Mouse (Mus musculus): ENCODE results near the gene Cacnb3. TPM values are rescaled to one million over a fixed set of nuclear protein-coding genes. Genes with fewer than 3 reads are reported as not detected.

Gene Cacnb3
- polyA plus RNA-seq (2012; fragmentation: generic; extraction: Trizol): 100 to 1,000 TPM in 1 of 2 experiments, 10 to 100 TPM in 1; 85.9 to 108 TPM

DNA sequence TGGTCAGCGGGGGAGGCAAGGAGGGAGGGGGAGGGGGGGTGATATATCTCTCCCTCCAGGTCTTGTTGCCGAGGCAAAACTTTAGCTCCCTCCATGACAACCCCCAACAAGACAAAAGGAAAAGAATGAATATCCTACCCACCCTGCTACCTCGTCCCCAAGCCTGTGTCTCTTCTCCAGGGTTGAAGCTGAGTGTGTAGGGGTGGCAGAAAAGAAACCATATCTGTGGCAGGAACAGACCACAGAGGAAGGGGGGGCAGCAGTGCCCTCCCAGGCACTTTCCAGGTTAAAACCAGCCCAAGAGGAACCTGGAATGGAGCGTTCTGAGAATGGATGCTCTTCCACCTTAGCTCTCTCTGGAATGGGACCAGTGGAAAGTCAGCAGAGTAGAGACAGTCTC lies at the start of gene Cacnb3:
Gene Cacnb3, plus strand, starts transcription at position 301 of the 400 bp plus-strand sequence.

DNA sequence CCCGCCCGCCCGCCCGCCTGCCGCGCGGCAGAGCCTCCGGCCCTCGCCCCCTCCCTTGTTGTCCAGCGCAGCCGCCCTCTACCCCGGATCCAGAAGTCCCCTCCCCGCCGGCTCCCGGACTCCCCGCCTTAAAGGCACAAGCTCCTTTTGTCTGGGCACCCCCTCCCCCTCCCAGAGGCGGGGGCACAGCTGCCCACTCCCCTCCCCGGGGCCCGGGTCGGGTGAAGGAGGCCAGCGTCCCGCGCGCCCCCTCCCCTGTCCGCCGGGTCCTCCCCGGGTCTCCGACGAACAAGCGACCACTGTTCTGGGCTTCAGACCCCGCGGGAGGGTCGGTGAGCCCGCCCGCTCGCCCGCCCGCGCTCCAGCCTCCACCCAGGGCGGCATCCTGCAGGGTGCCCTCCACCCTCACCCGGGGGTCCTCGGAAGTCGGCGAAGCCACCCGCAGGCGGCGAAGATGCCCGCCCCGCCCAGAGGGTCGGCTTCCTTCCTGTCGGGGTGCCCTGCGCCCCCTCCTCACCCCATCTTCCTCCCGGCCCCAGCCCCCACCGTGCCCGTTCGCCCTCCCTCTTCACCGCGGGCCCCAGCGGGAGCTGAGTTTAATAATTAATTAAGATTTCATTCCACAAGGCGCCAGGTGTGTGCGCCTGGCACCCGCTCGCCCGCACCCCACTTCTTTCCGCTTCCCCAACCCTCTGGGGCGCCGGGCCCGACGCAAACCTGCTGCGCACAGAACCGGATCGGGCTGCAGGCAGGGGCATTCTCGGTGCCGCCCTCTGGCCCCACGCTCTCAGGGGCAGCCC lies 21.1 kb upstream of the Cacnb3 start, which contains the start of gene Adcy6:
Gene Adcy6, minus strand, starts transcription at position 746 of the 800 bp plus-strand sequence.

DNA sequence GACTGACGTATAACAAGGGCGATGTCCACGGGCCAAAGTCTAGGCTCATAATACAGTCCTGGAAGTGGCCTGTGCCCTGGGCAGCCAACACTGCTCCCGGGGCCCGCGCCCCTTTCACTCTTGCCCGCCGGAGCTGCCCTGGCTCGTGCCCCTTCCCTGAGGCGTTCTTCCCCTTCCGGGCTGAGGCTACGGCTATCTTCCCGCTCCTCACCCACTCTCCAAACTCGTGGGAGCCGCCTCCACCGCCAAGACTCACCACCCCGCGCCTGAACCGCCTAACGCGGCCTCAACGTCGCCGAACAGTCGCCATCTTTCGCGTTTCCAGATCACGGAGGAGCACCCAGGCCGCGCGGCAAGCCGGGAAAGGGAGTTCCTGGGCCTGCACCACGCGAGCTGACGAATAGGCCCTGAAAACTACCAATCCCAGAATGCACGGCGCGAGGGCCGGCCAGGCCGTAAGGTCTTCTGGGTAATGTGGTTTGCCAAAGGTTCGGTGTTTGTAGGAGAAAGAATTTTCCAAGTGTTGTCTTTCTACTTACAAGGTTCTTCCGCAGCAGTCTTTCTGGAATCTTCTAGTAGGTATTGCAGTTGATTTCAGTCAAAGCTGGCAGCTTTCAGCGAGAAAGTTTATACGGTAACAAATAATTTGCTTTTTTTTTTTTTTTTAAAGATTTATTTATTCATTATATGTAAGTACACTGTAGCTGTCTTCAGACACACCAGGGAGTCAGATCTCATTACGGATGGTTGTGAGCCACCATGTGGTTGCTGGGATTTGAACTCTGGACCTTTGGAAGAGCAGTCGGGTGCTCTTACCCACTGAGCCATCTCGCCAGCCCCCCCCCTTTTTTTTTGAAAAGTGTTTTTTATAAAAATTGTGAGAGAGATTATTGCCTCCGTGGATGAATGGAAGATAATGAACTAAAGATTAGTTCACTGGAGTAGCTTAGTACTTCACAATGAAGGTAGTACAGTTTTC lies 32.2 kb downstream of the Cacnb3 start, which contains the start of gene Ddx23:
Gene Ddx23, minus strand, starts transcription at position 328 of the 979 bp plus-strand sequence.

DNA sequence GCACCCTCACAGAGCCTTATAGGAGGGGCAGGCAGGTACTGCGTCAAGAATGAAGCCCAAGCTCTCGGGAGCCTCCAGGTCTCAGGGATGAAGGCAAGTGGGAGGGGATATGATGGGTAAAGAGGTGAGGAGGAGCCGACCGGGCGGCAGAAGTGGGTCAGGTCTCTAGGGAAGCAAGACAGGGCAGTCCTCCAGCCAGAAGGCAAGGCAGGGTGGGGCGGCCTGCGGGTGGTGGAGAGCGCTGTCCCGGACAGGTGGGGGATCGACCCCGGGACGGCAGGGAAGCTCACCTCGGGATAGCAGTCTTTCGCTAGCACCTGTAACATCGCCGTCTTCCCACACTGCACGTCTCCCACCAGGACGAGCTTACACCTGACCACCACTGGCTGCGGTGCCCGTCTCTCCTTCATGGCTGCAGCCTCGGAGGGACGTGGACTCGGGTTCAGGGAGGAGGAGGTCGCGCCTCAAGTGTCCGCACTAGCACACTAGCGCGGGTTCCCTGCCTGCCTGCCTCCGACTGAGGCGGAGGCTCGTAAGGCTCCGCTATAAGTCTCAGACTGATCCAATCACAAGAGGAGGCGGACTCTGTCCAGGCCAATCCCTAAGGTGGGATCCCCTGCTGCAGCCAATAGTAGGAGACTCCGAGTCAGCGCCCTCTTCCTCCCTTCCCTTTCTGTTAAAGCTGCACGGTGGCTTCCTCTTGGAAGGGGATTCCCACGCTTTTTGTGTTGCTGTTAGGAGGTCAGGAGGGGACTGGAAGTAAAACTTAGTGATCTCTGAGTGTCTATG lies 46.5 kb downstream of the Cacnb3 start, which contains the start of gene Rnd1:
Gene Rnd1, minus strand, starts transcription at position 522 of the 789 bp plus-strand sequence.

Other genes with a start within 250 kb of the Cacnb3 start
- not detected for gene Olfr283, start 249.9 kb upstream of the Cacnb3 start, polyA plus RNA-seq (2012; fragmentation: generic; extraction: Trizol)
- not detected for gene Olfr282, start 199.6 kb upstream of the Cacnb3 start, polyA plus RNA-seq (2012; fragmentation: generic; extraction: Trizol)
- gene Olfr281, start 178.3 kb upstream of the Cacnb3 start, polyA plus RNA-seq (2012; fragmentation: generic; extraction: Trizol): not detected
- not detected for gene OR5BS1P, start 160.9 kb upstream of the Cacnb3 start, polyA plus RNA-seq (2012; fragmentation: generic; extraction: Trizol)
- gene Lalba, start 148.1 kb upstream of the Cacnb3 start, polyA plus RNA-seq (2012; fragmentation: generic; extraction: Trizol): not detected
- not detected for gene Olfr279, start 138.4 kb upstream of the Cacnb3 start, polyA plus RNA-seq (2012; fragmentation: generic; extraction: Trizol)
- 10 to 100 TPM; 32.2 to 58.9 TPM for gene Kansl2, start 96.6 kb upstream of the Cacnb3 start, polyA plus RNA-seq (2012; fragmentation: generic; extraction: Trizol)
- 10 to 100 TPM in 1 of 2 experiments, 1 to 10 TPM in 1; 2.5 to 12.9 TPM for gene Ccnt1, start 59.9 kb upstream of the Cacnb3 start, polyA plus RNA-seq (2012; fragmentation: generic; extraction: Trizol)
- gene 4930415O20Rik, start 59.8 kb upstream of the Cacnb3 start, polyA plus RNA-seq (2012; fragmentation: generic; extraction: Trizol): under 1 TPM in 1 of 2 experiments, not detected in 1; 0.20 TPM
- 10 to 100 TPM in 1 of 2 experiments, 1 to 10 TPM in 1; 7.2 to 50.2 TPM for gene Adcy6, start 20.8 kb upstream of the Cacnb3 start, polyA plus RNA-seq (2012; fragmentation: generic; extraction: Trizol)
- 10 to 100 TPM; 22.9 to 83.0 TPM for gene Ddx23, start 32.1 kb downstream of the Cacnb3 start, polyA plus RNA-seq (2012; fragmentation: generic; extraction: Trizol)
- gene Rnd1, start 46.6 kb downstream of the Cacnb3 start, polyA plus RNA-seq (2012; fragmentation: generic; extraction: Trizol): 10 to 100 TPM in 1 of 2 experiments, 1 to 10 TPM in 1; 9.0 to 10.5 TPM
- gene Ccdc65, start 77.4 kb downstream of the Cacnb3 start, polyA plus RNA-seq (2012; fragmentation: generic; extraction: Trizol): 1 to 10 TPM in 1 of 2 experiments, under 1 TPM in 1; 0.59 to 4.3 TPM
- 100 to 1,000 TPM; 121 to 127 TPM for gene Fkbp11, start 97.4 kb downstream of the Cacnb3 start, polyA plus RNA-seq (2012; fragmentation: generic; extraction: Trizol)
- gene Arf3, start 132.4 kb downstream of the Cacnb3 start, polyA plus RNA-seq (2012; fragmentation: generic; extraction: Trizol): 100 to 1,000 TPM in 1 of 2 experiments, 10 to 100 TPM in 1; 39.1 to 104 TPM
- 1 to 10 TPM in 1 of 2 experiments, under 1 TPM in 1; 0.04 to 1.3 TPM for gene Wnt10b, start 147.3 kb downstream of the Cacnb3 start, polyA plus RNA-seq (2012; fragmentation: generic; extraction: Trizol)
- under 1 TPM; 0.01 to 0.04 TPM for gene Wnt1, start 159.0 kb downstream of the Cacnb3 start, polyA plus RNA-seq (2012; fragmentation: generic; extraction: Trizol)
- under 1 TPM; 0.01 to 0.15 TPM for gene Ddn, start 178.7 kb downstream of the Cacnb3 start, polyA plus RNA-seq (2012; fragmentation: generic; extraction: Trizol)
- 100 to 1,000 TPM in 1 of 2 experiments, 10 to 100 TPM in 1; 90.5 to 115 TPM for gene Prkag1, start 200.7 kb downstream of the Cacnb3 start, polyA plus RNA-seq (2012; fragmentation: generic; extraction: Trizol)
- 10 to 100 TPM in 1 of 2 experiments, 1 to 10 TPM in 1; 1.5 to 24.2 TPM for gene Kmt2d, start 240.4 kb downstream of the Cacnb3 start, polyA plus RNA-seq (2012; fragmentation: generic; extraction: Trizol)